Mouse (Mus musculus): ENCODE results near the gene Mrpl42.

Mrpl42 gene

GRCm38 (mm10) chr10:95458050-95458806 lies 43.5 kb downstream of the Mrpl42 start:
- no peak for DNase-seq (ENCODE audit: low spot score)

DNA sequence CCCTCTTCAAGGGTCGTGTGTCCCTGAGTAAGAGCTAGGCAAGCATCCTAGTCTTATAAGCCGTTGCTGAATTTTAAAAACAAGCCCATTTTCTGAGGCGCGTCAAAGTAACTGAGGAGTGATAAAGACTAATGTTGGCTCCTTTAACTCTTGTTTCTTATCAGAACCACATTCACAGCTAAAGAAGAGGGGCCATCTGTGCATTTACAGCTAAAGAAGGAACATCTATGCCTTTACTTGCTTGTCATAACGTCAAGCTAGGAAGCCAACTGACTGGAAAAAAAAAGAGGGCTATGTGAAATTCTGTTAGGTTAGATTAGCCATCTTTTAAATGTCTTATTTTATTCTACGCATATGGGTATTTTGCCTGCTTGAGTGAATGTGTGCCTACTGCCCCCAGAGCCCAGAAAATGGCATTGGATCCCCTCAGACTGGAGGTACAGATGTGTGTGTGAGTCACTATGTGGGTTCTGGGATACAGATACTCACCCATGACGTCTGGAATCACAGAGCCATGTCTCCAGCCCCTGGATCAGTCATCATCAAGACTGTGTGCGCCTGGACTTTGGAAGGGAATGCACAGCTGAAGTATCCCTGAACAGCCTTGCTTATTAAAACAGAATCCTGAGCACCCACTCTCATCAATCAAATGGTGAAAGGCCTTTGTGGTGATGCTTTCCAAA lies 44.2 kb downstream of the Mrpl42 start:
- DNase-seq (ENCODE audit: low spot score) = no peak

DNA sequence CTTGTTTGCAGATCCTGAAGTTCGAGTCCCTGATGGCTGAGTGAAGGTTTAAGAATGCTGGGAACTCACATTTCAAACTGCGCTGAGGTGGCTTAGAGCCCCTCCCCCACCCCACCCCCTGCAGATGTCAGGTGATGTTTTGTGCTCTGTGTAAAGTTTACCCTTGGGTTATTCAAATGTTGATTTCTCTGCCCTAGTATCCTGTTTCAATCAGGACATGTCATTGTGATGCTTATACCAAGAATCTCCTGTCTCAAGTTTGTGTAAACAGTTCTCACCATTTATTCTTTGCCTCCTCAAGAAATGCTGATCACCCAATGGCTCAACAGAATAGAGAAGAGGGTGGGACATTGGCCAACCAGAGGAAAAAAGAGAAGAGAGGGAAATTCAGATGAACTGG lies 45.6 kb downstream of the Mrpl42 start:
- no peak for DNase-seq (ENCODE audit: low spot score)

DNA sequence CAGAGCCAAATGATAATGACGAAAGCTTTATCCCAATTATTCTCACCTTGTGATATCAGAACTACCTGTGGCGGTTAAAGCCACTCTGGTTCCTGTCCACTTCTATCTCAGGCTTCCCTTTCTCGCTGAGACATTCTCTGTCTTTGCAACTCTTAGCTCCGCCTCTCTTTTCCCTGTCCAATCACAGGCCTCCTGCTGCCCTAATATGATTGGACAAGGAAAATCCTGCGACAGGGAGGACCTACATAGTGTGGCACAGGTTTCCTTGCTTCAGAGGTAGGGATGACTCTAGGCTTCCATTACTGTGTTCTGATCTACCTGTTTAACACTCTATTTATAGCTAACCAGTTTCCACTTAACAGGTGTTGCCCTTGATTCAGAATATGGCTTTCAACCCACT lies 48.5 kb downstream of the Mrpl42 start:
- DNase-seq (ENCODE audit: low spot score) = no peak

DNA sequence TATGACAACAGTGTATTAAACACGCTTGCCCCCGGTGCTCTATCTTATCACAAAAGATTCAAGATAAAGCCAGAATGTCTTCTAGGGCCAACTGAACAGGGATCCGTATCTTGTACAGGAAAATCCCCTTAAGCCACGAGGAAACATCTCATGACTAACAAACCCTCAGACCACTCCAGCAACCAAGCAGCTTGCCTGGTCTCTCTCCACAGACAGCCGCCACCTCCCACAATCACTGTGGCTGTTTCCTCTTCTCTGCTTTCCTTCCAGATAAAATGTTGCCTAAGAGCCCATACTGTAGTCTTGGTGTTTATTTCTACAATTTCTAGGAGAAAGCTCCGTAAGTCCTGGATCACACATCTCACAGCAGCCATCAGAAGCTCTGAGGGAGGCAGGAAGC lies 52.7 kb downstream of the Mrpl42 start:
- no peak for DNase-seq (ENCODE audit: low spot score)

DNA sequence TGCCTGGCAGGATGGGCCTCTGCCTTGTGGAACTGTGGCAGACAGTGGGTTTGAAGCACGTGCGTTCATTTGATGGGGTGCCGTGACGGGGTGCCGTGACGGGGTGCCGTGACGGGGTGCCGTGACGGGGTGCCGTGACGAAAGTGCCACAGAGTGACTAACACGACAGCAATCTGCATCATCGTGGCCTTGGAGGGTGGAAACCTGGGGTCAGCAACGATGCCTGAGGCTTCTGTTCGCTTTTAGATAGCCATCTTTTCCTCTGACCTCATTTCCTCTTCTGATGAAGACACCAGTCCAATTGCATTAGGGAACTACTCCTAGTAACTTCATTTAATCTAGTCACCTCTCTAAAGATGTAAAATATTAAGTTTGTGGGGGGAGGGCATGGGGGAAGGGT lies 53.8 kb downstream of the Mrpl42 start:
- no peak for DNase-seq (ENCODE audit: low spot score)

- DNase-seq (ENCODE audit: low spot score) = no peak
These were observed 56.4 kb downstream of the Mrpl42 start for GRCm38 (mm10) chr10:95445104-95446056.

DNA sequence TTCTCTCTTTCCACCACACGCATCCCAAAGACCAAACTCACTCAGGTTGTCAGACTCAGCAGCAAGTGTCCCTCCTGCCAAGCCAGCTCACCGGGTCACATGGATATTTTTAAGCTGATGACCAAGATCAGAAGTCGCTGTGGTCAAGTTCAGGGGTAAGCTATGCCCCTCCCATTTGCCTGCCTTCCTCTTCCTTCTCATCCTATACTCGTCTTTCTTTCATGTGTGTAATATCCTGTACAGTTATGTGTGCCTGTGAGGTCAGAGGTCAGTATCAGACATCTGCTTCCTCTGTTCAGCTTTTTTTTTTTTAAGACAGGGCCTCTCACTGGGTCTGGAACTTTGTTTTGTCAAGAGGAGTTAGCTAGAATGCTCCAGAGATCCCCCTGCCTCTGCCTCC lies 59.4 kb downstream of the Mrpl42 start:
- DNase-seq (ENCODE audit: low spot score) = no peak

DNA sequence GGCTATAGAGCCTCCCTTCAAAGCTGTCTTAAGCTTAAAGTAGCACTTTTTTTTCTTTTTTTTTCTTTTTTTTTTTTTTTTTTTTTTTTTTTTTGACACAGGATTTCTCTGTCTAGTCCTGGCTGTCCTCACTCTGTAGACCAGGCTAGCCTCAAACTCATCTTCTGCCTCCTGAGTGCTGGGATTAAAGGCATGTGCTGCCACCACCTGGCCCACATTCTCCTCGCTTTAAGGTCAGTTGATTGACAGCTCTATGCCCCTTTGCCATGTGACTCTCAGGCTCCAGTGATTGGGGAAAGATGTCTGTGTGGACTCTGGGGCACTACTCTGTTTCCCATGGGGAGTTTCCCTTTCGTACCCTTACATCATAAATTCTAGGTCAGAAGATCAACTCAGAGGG lies 61.2 kb downstream of the Mrpl42 start:
- no peak for DNase-seq (ENCODE audit: low spot score)

- DNase-seq (ENCODE audit: low spot score) = no peak
These were observed 61.9 kb downstream of the Mrpl42 start for GRCm38 (mm10) chr10:95439718-95440339.

- DNase-seq (ENCODE audit: low spot score) = no peak
These were observed 62.8 kb downstream of the Mrpl42 start for GRCm38 (mm10) chr10:95438941-95439340.
